Mouse (Mus musculus) intestine, embryonic 16.5 days (tissue): ENCODE data around the gene Vamp1. TPM values are rescaled to one million over a fixed set of nuclear protein-coding genes. Genes with fewer than 3 reads are reported as not detected.

ENCODE experiments used
- ATAC-seq: fragments of 200-750 bp; cut with Nextera tagmentation; 2 replicates; pipeline ENCODE4 v1.8.0; 2017; ENCODE audit warnings: moderate TSS enrichment, moderate library complexity
- H3K27ac ChIP-seq: fragments of 300-500 bp; sonication (generic); 2 replicates; pipeline ENCODE4 v1.5.1; 2014; ENCODE audit warnings: mild to moderate bottlenecking, low read length
- H3K27me3 ChIP-seq: fragments of 300-500 bp; sonication (generic); replicated peaks from 2 replicates; pipeline ENCODE4 v1.6.1; 2014; ENCODE audit warnings: low read length, control low read depth, mixed read lengths; ENCODE audit not compliant: control insufficient read depth, insufficient read depth
- H3K36me3 ChIP-seq: fragments of 300-500 bp; sonication (generic); 2 replicates; pipeline ENCODE4 v1.6.1; 2014; ENCODE audit warnings: low read length, control low read depth; ENCODE audit not compliant: control insufficient read depth, insufficient read depth
- H3K4me1 ChIP-seq: fragments of 300-500 bp; sonication (generic); 2 replicates; pipeline ENCODE4 v1.6.1; 2014; ENCODE audit warnings: low read length, control low read depth, mixed read lengths; ENCODE audit not compliant: control insufficient read depth, insufficient read depth
- H3K4me2 ChIP-seq: fragments of 300-500 bp; sonication (generic); 2 replicates; pipeline ENCODE4 v1.6.1; 2014; ENCODE audit warnings: low read depth, low read length, control low read depth
- H3K4me3 ChIP-seq: fragments of 300-500 bp; sonication (generic); 2 replicates; pipeline ENCODE4 v1.5.1; 2014; ENCODE audit warnings: mild to moderate bottlenecking, low read length
- H3K9ac ChIP-seq: fragments of 300-500 bp; sonication (generic); 2 replicates; pipeline ENCODE4 v1.6.1; 2014; ENCODE audit warnings: low read depth, low read length
- H3K9me3 ChIP-seq: fragments of 300-500 bp; sonication (generic); 2 replicates; pipeline ENCODE4 v1.6.1; 2016; ENCODE audit warnings: low read length, control low read depth; ENCODE audit not compliant: control insufficient read depth
- WGBS: fragments of 180-500 bp; shearing (Covaris S2); extraction: QIAGEN DNeasy Blood & Tissue Kit; methylation state at CpG from one replicate; pipeline ENCODE4 v1.1.7; 2014; 5-methylcytosine and 5-hydroxymethylcytosine counted together
- polyA plus RNA-seq: library from polyadenylated mRNA; unstranded; fragments of >200 nt; fragmentation: Nextera tagmentation; extraction: Ambion mirVana; gene quantifications from 2 replicates; pipeline ENCODE4 v1.2.1, GENCODE M21; 2015

Gene Vamp1
- polyA plus RNA-seq, 1 experiment from 2014 or later, result 5.9 TPM

- Histone ChIP-seq H3K27ac (no peak overlapping the region), H3K9ac (no peak overlapping the region), H3K9me3 (no peaks in the 10 kb centered on the region), H3K27me3 (no peaks in the 10 kb centered on the region), H3K4me3 (no peak overlapping the region), H3K36me3 (no peaks in the 10 kb centered on the region), H3K4me2 (no peak overlapping the region), H3K4me1 (peaks cover 4% of the 10 kb centered on the region; the same call in 1 of the 2 replicates)
- ATAC-seq, result no peak
- 73% methylated on average over 5 of the region's 5 CpGs for WGBS
Measured at GRCm38 (mm10) chr6:125197166-125197565, 18.2 kb upstream of the Vamp1 start.

GRCm38 (mm10) chr6:125210436-125210835 is 4.9 kb upstream of the Vamp1 start:
- no peak overlapping the region for H3K4me2 ChIP-seq
- H3K4me3 ChIP-seq, result no peak overlapping the region
- no peaks in the 10 kb centered on the region for H3K36me3 ChIP-seq
- H3K27me3 ChIP-seq, result peaks cover 3% of the 10 kb centered on the region; the same call in 1 of the 2 replicates
- H3K9me3 ChIP-seq, result no peaks in the 10 kb centered on the region
- no peak for ATAC-seq
- H3K9ac ChIP-seq, result no peak overlapping the region
- no peaks in the 10 kb centered on the region for H3K4me1 ChIP-seq
- no peak overlapping the region for H3K27ac ChIP-seq
- 81% methylated on average over 1 of the region's 1 CpGs for WGBS

- ATAC-seq, result no peak
- Histone ChIP-seq H3K4me2 (no peak overlapping the region), H3K27me3 (peaks cover 3% of the 10 kb centered on the region; the same call in 1 of the 2 replicates), H3K4me1 (0 out of 2 replicates have a peak, but pooled peaks cover 3% of the 10 kb centered on the region), H3K9me3 (no peaks in the 10 kb centered on the region), H3K4me3 (no peak overlapping the region), H3K36me3 (no peaks in the 10 kb centered on the region), H3K9ac (no peak overlapping the region), H3K27ac (no peak overlapping the region)
- 41% methylated on average over 2 of the region's 2 CpGs for WGBS
Measured at GRCm38 (mm10) chr6:125212621-125213020, 2.7 kb upstream of the Vamp1 start.

- Histone ChIP-seq H3K9me3 (no peaks in the 10 kb centered on the region), H3K27ac (no peak overlapping the region), H3K9ac (no peak overlapping the region), H3K4me3 (no peak overlapping the region), H3K27me3 (peaks cover 3% of the 10 kb centered on the region; the same call in 1 of the 2 replicates), H3K4me1 (0 out of 2 replicates have a peak, but pooled peaks cover 3% of the 10 kb centered on the region), H3K4me2 (no peak overlapping the region), H3K36me3 (no peaks in the 10 kb centered on the region)
- ATAC-seq, result no peak
- 64% methylated on average over 6 of the region's 6 CpGs for WGBS
Measured at GRCm38 (mm10) chr6:125213129-125213528, 2.2 kb upstream of the Vamp1 start.

- H3K27ac ChIP-seq, result no peak overlapping the region
- WGBS, result 80% methylated on average over 6 of the region's 6 CpGs
- peaks cover 3% of the 10 kb centered on the region; the same call in 1 of the 2 replicates for H3K27me3 ChIP-seq
- H3K4me1 ChIP-seq, result 0 out of 2 replicates have a peak, but pooled peaks cover 3% of the 10 kb centered on the region
- H3K4me2 ChIP-seq, result no peak overlapping the region
- no peaks in the 10 kb centered on the region for H3K36me3 ChIP-seq
- no peaks in the 10 kb centered on the region for H3K9me3 ChIP-seq
- no peak overlapping the region for H3K4me3 ChIP-seq
- no peak for ATAC-seq
- no peak overlapping the region for H3K9ac ChIP-seq
Measured at GRCm38 (mm10) chr6:125213715-125214114, 1.6 kb upstream of the Vamp1 start.

GRCm38 (mm10) chr6:125216898-125217297 is 1.5 kb downstream of the Vamp1 start:
- H3K4me3 ChIP-seq, result no peak overlapping the region
- no peak overlapping the region for H3K9ac ChIP-seq
- no peaks in the 10 kb centered on the region for H3K9me3 ChIP-seq
- H3K27me3 ChIP-seq, result peaks cover 3% of the 10 kb centered on the region; the same call in 1 of the 2 replicates
- no peak overlapping the region for H3K27ac ChIP-seq
- WGBS, result 80% methylated on average over 2 of the region's 2 CpGs
- 0 out of 2 replicates have a peak, but pooled peaks cover 3% of the 10 kb centered on the region for H3K4me1 ChIP-seq
- no peak for ATAC-seq
- H3K4me2 ChIP-seq, result no peak overlapping the region
- H3K36me3 ChIP-seq, result no peaks in the 10 kb centered on the region

- no peak overlapping the region for H3K9ac ChIP-seq
- H3K4me3 ChIP-seq, result no peak overlapping the region
- no peak overlapping the region for H3K4me2 ChIP-seq
- H3K36me3 ChIP-seq, result no peaks in the 10 kb centered on the region
- 83% methylated on average over 11 of the region's 11 CpGs for WGBS
- 0 out of 2 replicates have a peak, but pooled peaks cover 3% of the 10 kb centered on the region for H3K4me1 ChIP-seq
- H3K9me3 ChIP-seq, result no peaks in the 10 kb centered on the region
- peaks cover 3% of the 10 kb centered on the region; the same call in 1 of the 2 replicates for H3K27me3 ChIP-seq
- ATAC-seq, result no peak
- no peak overlapping the region for H3K27ac ChIP-seq
Measured at GRCm38 (mm10) chr6:125217899-125218298, 2.5 kb downstream of the Vamp1 start.

- WGBS, result 74% methylated on average over 4 of the region's 4 CpGs
- H3K27me3 ChIP-seq, result no peaks in the 10 kb centered on the region
- H3K27ac ChIP-seq, result no peak overlapping the region
- ATAC-seq, result no peak
- no peaks in the 10 kb centered on the region for H3K9me3 ChIP-seq
- H3K9ac ChIP-seq, result no peak overlapping the region
- H3K4me3 ChIP-seq, result no peak overlapping the region
- no peaks in the 10 kb centered on the region for H3K36me3 ChIP-seq
- 0 out of 2 replicates have a peak, but pooled peaks cover 3% of the 10 kb centered on the region for H3K4me1 ChIP-seq
- no peak overlapping the region for H3K4me2 ChIP-seq
Measured at GRCm38 (mm10) chr6:125218963-125219362, 3.6 kb downstream of the Vamp1 start.

- H3K4me3 ChIP-seq, result no peak overlapping the region
- no peak overlapping the region for H3K9ac ChIP-seq
- H3K27me3 ChIP-seq, result no peaks in the 10 kb centered on the region
- no peak overlapping the region for H3K4me2 ChIP-seq
- H3K36me3 ChIP-seq, result no peaks in the 10 kb centered on the region
- H3K4me1 ChIP-seq, result 0 out of 2 replicates have a peak, but pooled peaks cover 3% of the 10 kb centered on the region
- ATAC-seq, result no peak
- H3K27ac ChIP-seq, result no peak overlapping the region
- no peaks in the 10 kb centered on the region for H3K9me3 ChIP-seq
- 87% methylated on average over 20 of the region's 20 CpGs for WGBS
Measured at GRCm38 (mm10) chr6:125221115-125221745, 5.9 kb downstream of the Vamp1 start.
